In genomic region chr14:24222759-24223158, GRCm38 (mm10) we compare ENCODE assay signal across 15 mouse cellular contexts. TPM values are rescaled to one million over a fixed set of nuclear protein-coding genes. Genes with fewer than 3 reads are reported as not detected.
DNase-seq lines count a peak whose midpoint lies in the region; ATAC-seq lines count a peak whose summit lies in the region.
"Had no signal": no experiment of that assay in that cellular context is flagged by ENCODE, and none has a peak within 500 bp of the region (broad histone marks: within the 10 kb centered on the region; RNA-seq: fewer than 3 reads in every experiment).

No protein-coding gene starts in this region.

- H3K9ac ChIP-seq in forebrain, embryonic 13.5 days, result no peak overlapping the region
- H3K9ac ChIP-seq: limb, embryonic 12.5 days had no signal

- peaks cover 47% of the 10 kb centered on the region for H3K4me1 ChIP-seq in forebrain, embryonic 10.5 days
- H3K4me1 ChIP-seq in forebrain, embryonic 13.5 days, result peaks cover 13% of the 10 kb centered on the region

- peak overlapping the region; percentile 48 for H3K27ac ChIP-seq in forebrain, embryonic 10.5 days
- H3K27ac ChIP-seq in forebrain, embryonic 13.5 days, result no peak overlapping the region

- H3K36me3 ChIP-seq in forebrain, embryonic 10.5 days (replicated peaks), result 0 out of 2 replicates have a peak, but pooled peaks cover 8% of the 10 kb centered on the region
- no peaks in the 10 kb centered on the region for H3K36me3 ChIP-seq in forebrain, embryonic 13.5 days (ENCODE audit: poor library complexity, severe bottlenecking)

- H3K27me3 ChIP-seq in forebrain, embryonic 10.5 days (ENCODE audit: poor library complexity, severe bottlenecking), result no peaks in the 10 kb centered on the region
- H3K27me3 ChIP-seq in forebrain, embryonic 13.5 days, result no peaks in the 10 kb centered on the region
- H3K27me3 ChIP-seq: limb, embryonic 12.5 days had no signal

- WGBS in forebrain, embryonic 10.5 days, result 35% methylated on average over 3 of the region's 3 CpGs
- 22% methylated on average over 3 of the region's 3 CpGs for WGBS in forebrain, embryonic 13.5 days

- no peaks in the 10 kb centered on the region for H3K9me3 ChIP-seq in forebrain, embryonic 10.5 days
- H3K9me3 ChIP-seq in forebrain, embryonic 13.5 days (replicated peaks), result no peaks in the 10 kb centered on the region
- H3K9me3 ChIP-seq: limb, embryonic 12.5 days had no signal

- no peak for DNase-seq in forebrain, embryonic 10.5 days (ENCODE audit: extremely low spot score, low spot score)
- DNase-seq in 3134 (ENCODE audit: extremely low read depth, insufficient read length, low spot score), result peak; percentile 75
- peak; percentile 74 for DNase-seq in Muller cell, postnatal 12 days (ENCODE audit: inconsistent ontology term)
- peak; percentile 49 for DNase-seq in kidney, postnatal 10 days
- DNase-seq in right cerebral cortex, postnatal 36 days (ENCODE audit: low spot score in 2 of 2), result no peak
- DNase-seq in liver, result no peak
- DNase-seq: cerebellum, adult 8-10 months; layer of hippocampus, postnatal 36 days; lung, adult 18-20 months; right cerebral cortex, adult 18-20 months; thymus, postnatal 4 days had no signal

- no peak overlapping the region for H3K4me2 ChIP-seq in forebrain, embryonic 13.5 days
- H3K4me2 ChIP-seq: limb, embryonic 12.5 days had no signal

- no peak overlapping the region for H3K4me3 ChIP-seq in forebrain, embryonic 10.5 days
- H3K4me3 ChIP-seq in forebrain, embryonic 13.5 days, result no peak overlapping the region
- H3K4me3 ChIP-seq: limb, embryonic 12.5 days had no signal

- no peak for ATAC-seq in forebrain, embryonic 13.5 days
- ATAC-seq: intestine, embryonic 16.5 days; midbrain, embryonic 16.5 days had no signal

RNA-seq across cellular contexts. Expression of gene Dlg5, which starts 23.0 kb away (rescaled TPM):
- polyA plus RNA-seq in forebrain, embryonic 10.5 days (2016; fragmentation: Nextera tagmentation; extraction: Ambion mirVana), result 15.0 and 16.5 TPM in 2 replicates
- 15.5 and 18.4 TPM in 2 replicates for polyA plus RNA-seq in forebrain, embryonic 13.5 days (2015; fragmentation: Nextera tagmentation; extraction: Ambion mirVana)

Comparison
In these comparisons a context has a peak if more than half of its experiments do, and no peak if none do; other contexts are left out.
1. DNase-seq: peak in 3134 (single experiment), Muller cell, postnatal 12 days (single experiment) and kidney, postnatal 10 days (single experiment); none in forebrain, embryonic 10.5 days (single experiment), right cerebral cortex, postnatal 36 days (0 of 2) and liver (single experiment).